Mouse (Mus musculus): Measurements from ENCODE around the gene Rps10. TPM values are rescaled to one million over a fixed set of nuclear protein-coding genes. Genes with fewer than 3 reads are reported as not detected.

Gene Rps10
- total and polyA plus RNA-seq, 2 experiments from 2014 or later, result 486 to 1,352 TPM

- Histone ChIP-seq H3K36me3 (replicated peaks; ENCODE audit: control insufficient read depth, insufficient read depth, low read length) (peaks cover 43% of the 10 kb centered on the region), H3K27me3 (ENCODE audit: control insufficient read depth, insufficient read depth, low read length) (no peaks in the 10 kb centered on the region), H3K4me1 (ENCODE audit: control insufficient read depth, insufficient read depth) (peaks cover 12% of the 10 kb centered on the region), H3K9me3 (replicated peaks; ENCODE audit: control insufficient read depth, low read length) (no peaks in the 10 kb centered on the region), H3K27ac (ENCODE audit: low read depth) (no peak overlapping the region), H3K4me2 (ENCODE audit: low read depth, low read length) (no peak overlapping the region), H3K9ac (replicated peaks; ENCODE audit: low read depth, low read length) (no peak overlapping the region), H3K4me3 (ENCODE audit: low read depth, low read length) (no peak overlapping the region)
- 61% methylated on average over 2 of the region's 2 CpGs for WGBS
- ATAC-seq (ENCODE audit: insufficient read depth, low read depth), result peak; percentile 38; the same call in 1 of the 2 replicates
- TF ChIP-seq CTCF (IDR thresholded peaks at IDR 0.05; ENCODE audit: low read depth) (peak; percentile 96), EP300 (IDR thresholded peaks at IDR 0.05; ENCODE audit: low read depth) (no peak)
- DNase-seq (ENCODE audit: low spot score), result peak; percentile 79
Observed at GRCm38 (mm10) chr17:27629249-27630020, 7.0 kb downstream of the Rps10 start.

DNA sequence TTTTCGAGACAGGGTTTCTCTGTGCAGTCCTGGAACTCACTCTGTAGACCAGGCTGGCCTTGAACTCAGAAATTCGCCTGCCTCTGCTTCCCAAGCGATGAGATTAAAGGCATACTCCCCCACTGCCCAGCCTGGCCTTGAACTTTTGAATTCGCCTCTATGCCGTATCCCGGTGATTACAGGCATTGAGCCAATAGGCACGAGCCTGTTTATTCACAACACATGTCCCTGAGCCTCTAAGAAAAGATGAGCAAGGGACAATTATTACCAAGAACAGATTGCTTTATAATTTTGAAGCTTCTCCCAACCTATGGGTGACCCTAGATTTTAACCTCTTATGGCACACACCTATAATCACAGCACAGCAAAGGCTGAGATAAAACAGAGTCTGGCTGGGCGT lies 8.1 kb downstream of the Rps10 start:
- TF ChIP-seq CTCF (IDR thresholded peaks at IDR 0.05; ENCODE audit: low read depth) (no peak), EP300 (IDR thresholded peaks at IDR 0.05; ENCODE audit: low read depth) (no peak)
- ATAC-seq (ENCODE audit: insufficient read depth, low read depth), result no peak
- Histone ChIP-seq H3K9ac (replicated peaks; ENCODE audit: low read depth, low read length) (no peak overlapping the region), H3K36me3 (replicated peaks; ENCODE audit: control insufficient read depth, insufficient read depth, low read length) (peaks cover 37% of the 10 kb centered on the region), H3K4me2 (ENCODE audit: low read depth, low read length) (no peak overlapping the region), H3K4me3 (ENCODE audit: low read depth, low read length) (no peak overlapping the region), H3K9me3 (replicated peaks; ENCODE audit: control insufficient read depth, low read length) (no peaks in the 10 kb centered on the region), H3K27ac (ENCODE audit: low read depth) (no peak overlapping the region), H3K27me3 (ENCODE audit: control insufficient read depth, insufficient read depth, low read length) (no peaks in the 10 kb centered on the region), H3K4me1 (ENCODE audit: control insufficient read depth, insufficient read depth) (peaks cover 10% of the 10 kb centered on the region; the same call in 1 of the 2 replicates)
- no peak for DNase-seq (ENCODE audit: low spot score)
- 89% methylated on average over 8 of the region's 8 CpGs for WGBS

- ATAC-seq (ENCODE audit: insufficient read depth, low read depth) (no peak), DNase-seq (ENCODE audit: low spot score) (no peak)
- no peak overlapping the region for H3K27ac ChIP-seq (ENCODE audit: low read depth)
- peaks cover 27% of the 10 kb centered on the region for H3K36me3 ChIP-seq (replicated peaks; ENCODE audit: control insufficient read depth, insufficient read depth, low read length)
- H3K9ac ChIP-seq (replicated peaks; ENCODE audit: low read depth, low read length), result no peak overlapping the region
- WGBS, result 49% methylated on average over 5 of the region's 5 CpGs
- no peaks in the 10 kb centered on the region for H3K9me3 ChIP-seq (replicated peaks; ENCODE audit: control insufficient read depth, low read length)
- H3K4me1 ChIP-seq (ENCODE audit: control insufficient read depth, insufficient read depth), result peaks cover 7% of the 10 kb centered on the region; the same call in 1 of the 2 replicates
- H3K4me3 ChIP-seq (ENCODE audit: low read depth, low read length), result no peak overlapping the region
- no peaks in the 10 kb centered on the region for H3K27me3 ChIP-seq (ENCODE audit: control insufficient read depth, insufficient read depth, low read length)
- H3K4me2 ChIP-seq (ENCODE audit: low read depth, low read length), result no peak overlapping the region
- TF ChIP-seq CTCF (IDR thresholded peaks at IDR 0.05; ENCODE audit: low read depth), result no peak
- TF ChIP-seq EP300 (IDR thresholded peaks at IDR 0.05; ENCODE audit: low read depth), result no peak
Observed at GRCm38 (mm10) chr17:27627451-27627850, 9.0 kb downstream of the Rps10 start.

DNA sequence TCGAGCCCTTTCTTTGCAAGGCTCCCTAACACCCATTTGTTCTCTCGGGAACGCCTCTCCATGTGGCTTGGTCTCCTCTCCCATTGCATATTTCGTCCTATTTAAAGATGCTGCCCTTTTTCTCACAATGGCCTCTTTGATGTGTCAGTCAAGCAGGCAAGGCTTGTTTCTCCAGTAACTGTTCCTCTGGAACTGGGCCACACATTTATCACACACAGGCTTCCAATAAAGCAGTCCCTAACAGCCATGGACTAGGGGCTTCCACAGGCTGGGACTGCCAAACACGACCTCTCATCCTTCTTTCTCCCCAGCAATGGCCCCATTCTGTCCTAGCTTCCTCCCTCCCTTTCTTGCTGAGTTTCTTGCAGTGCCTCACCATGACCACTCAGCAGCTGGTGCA lies 9.8 kb downstream of the Rps10 start:
- no peak overlapping the region for H3K4me3 ChIP-seq (ENCODE audit: low read depth, low read length)
- ATAC-seq (ENCODE audit: insufficient read depth, low read depth) (no peak), DNase-seq (ENCODE audit: low spot score) (no peak)
- H3K27ac ChIP-seq (ENCODE audit: low read depth), result no peak overlapping the region
- H3K4me1 ChIP-seq (ENCODE audit: control insufficient read depth, insufficient read depth), result peaks cover 7% of the 10 kb centered on the region; the same call in 1 of the 2 replicates
- H3K36me3 ChIP-seq (replicated peaks; ENCODE audit: control insufficient read depth, insufficient read depth, low read length), result peaks cover 20% of the 10 kb centered on the region
- TF ChIP-seq EP300 (IDR thresholded peaks at IDR 0.05; ENCODE audit: low read depth) (no peak), CTCF (IDR thresholded peaks at IDR 0.05; ENCODE audit: low read depth) (no peak)
- no peaks in the 10 kb centered on the region for H3K27me3 ChIP-seq (ENCODE audit: control insufficient read depth, insufficient read depth, low read length)
- no peak overlapping the region for H3K9ac ChIP-seq (replicated peaks; ENCODE audit: low read depth, low read length)
- H3K4me2 ChIP-seq (ENCODE audit: low read depth, low read length), result no peak overlapping the region
- no peaks in the 10 kb centered on the region for H3K9me3 ChIP-seq (replicated peaks; ENCODE audit: control insufficient read depth, low read length)
- 28% methylated on average over 5 of the region's 5 CpGs for WGBS

- no peak for ATAC-seq (ENCODE audit: insufficient read depth, low read depth)
- 61% methylated on average over 7 of the region's 7 CpGs for WGBS
- Histone ChIP-seq H3K27ac (ENCODE audit: low read depth) (no peak overlapping the region), H3K9me3 (replicated peaks; ENCODE audit: control insufficient read depth, low read length) (no peaks in the 10 kb centered on the region), H3K4me1 (ENCODE audit: control insufficient read depth, insufficient read depth) (peaks cover 15% of the 10 kb centered on the region), H3K4me2 (ENCODE audit: low read depth, low read length) (no peak overlapping the region), H3K4me3 (ENCODE audit: low read depth, low read length) (no peak overlapping the region), H3K36me3 (replicated peaks; ENCODE audit: control insufficient read depth, insufficient read depth, low read length) (peaks cover 9% of the 10 kb centered on the region), H3K27me3 (ENCODE audit: control insufficient read depth, insufficient read depth, low read length) (no peaks in the 10 kb centered on the region), H3K9ac (replicated peaks; ENCODE audit: low read depth, low read length) (no peak overlapping the region)
- DNase-seq (ENCODE audit: low spot score), result no peak
- TF ChIP-seq EP300 (IDR thresholded peaks at IDR 0.05; ENCODE audit: low read depth) (no peak), CTCF (IDR thresholded peaks at IDR 0.05; ENCODE audit: low read depth) (no peak)
Observed at GRCm38 (mm10) chr17:27625455-27626251, 10.8 kb downstream of the Rps10 start.
